Comparison of ENCODE assay signal across 8 mouse cellular contexts in genomic region chr4:151860441-151861331, GRCm38 (mm10). TPM values are rescaled to one million over a fixed set of nuclear protein-coding genes. Genes with fewer than 3 reads are reported as not detected.
DNase-seq lines count a peak whose midpoint lies in the region; ATAC-seq lines count a peak whose summit lies in the region.

No protein-coding gene starts in this region.

- H3K27ac ChIP-seq in forebrain, embryonic 10.5 days = peak overlapping the region; percentile 92
- peak overlapping the region; percentile 90 for H3K27ac ChIP-seq in midbrain, embryonic 10.5 days (replicated peaks)

- H3K36me3 ChIP-seq in forebrain, embryonic 10.5 days (replicated peaks) = peaks cover 11% of the 10 kb centered on the region
- peaks cover 16% of the 10 kb centered on the region for H3K36me3 ChIP-seq in midbrain, embryonic 10.5 days

- H3K27me3 ChIP-seq in forebrain, embryonic 10.5 days (ENCODE audit: poor library complexity, severe bottlenecking) = no peaks in the 10 kb centered on the region
- no peaks in the 10 kb centered on the region for H3K27me3 ChIP-seq in midbrain, embryonic 10.5 days (ENCODE audit: low read depth, poor library complexity, severe bottlenecking)

- peak overlapping the region; percentile 83 for H3K4me3 ChIP-seq in forebrain, embryonic 10.5 days
- H3K4me3 ChIP-seq in midbrain, embryonic 10.5 days = peak overlapping the region; percentile 83

- peaks cover 28% of the 10 kb centered on the region for H3K4me1 ChIP-seq in forebrain, embryonic 10.5 days
- peaks cover 26% of the 10 kb centered on the region for H3K4me1 ChIP-seq in midbrain, embryonic 10.5 days

- WGBS in forebrain, embryonic 10.5 days = 3% methylated on average over 59 of the region's 63 CpGs
- 2% methylated on average over 62 of the region's 63 CpGs for WGBS in midbrain, embryonic 10.5 days

- H3K9me3 ChIP-seq in forebrain, embryonic 10.5 days = no peaks in the 10 kb centered on the region
- H3K9me3 ChIP-seq in midbrain, embryonic 10.5 days (replicated peaks) = no peaks in the 10 kb centered on the region

- intact Hi-C loops in heart, postnatal 25 days (cut with DNase I) = loop anchor here (5.0 kb wide), 1 partner anchor 72 kb away; the partner anchor contains the start of gene Dnajc11
- intact Hi-C loops in left cerebral cortex, postnatal 14 days (cut with DNase I) = no loop called here

- peak; percentile 61 for DNase-seq in CD4-positive, CD25-positive, alpha-beta regulatory T cell, adult 2 months (ENCODE audit: low read depth, low spot score)
- peak; percentile 23 for DNase-seq in adrenal gland, postnatal 25 days
- peak; percentile 30 for DNase-seq in forebrain, embryonic 10.5 days (ENCODE audit: extremely low spot score, low spot score)
- DNase-seq in heart, postnatal 25 days (ENCODE audit: low spot score) = peak; percentile 4
- peak; percentile 10 to 13 for DNase-seq in left cerebral cortex, postnatal 14 days (ENCODE audit: low spot score in 2 of 2)
- DNase-seq in midbrain, embryonic 10.5 days (ENCODE audit: low spot score) = peak; percentile 38
- DNase-seq in spleen, postnatal 4 days (ENCODE audit: low spot score in 2 of 2) = peak; percentile 43 to 77

- ATAC-seq in CD4-positive, CD25-positive, alpha-beta regulatory T cell, adult 4 months = no peak

RNA-seq across cellular contexts. Expression of gene Camta1, which starts 1.0 kb away (rescaled TPM):
- polyA plus RNA-seq in CD4-positive, CD25-positive, alpha-beta regulatory T cell, adult 4 months (2017; shearing (Covaris generic)) = 10 to 100 TPM; 32.6 to 41.5 TPM
- 15.0 and 37.3 TPM in 2 replicates for total RNA-seq in adrenal gland, postnatal 25 days (2021)
- polyA plus RNA-seq in forebrain, embryonic 10.5 days (2016; fragmentation: Nextera tagmentation; extraction: Ambion mirVana) = 122 and 131 TPM in 2 replicates
- total RNA-seq in heart, postnatal 25 days (2021) = 100 to 1,000 TPM; 234 to 244 TPM
- 100 to 1,000 TPM; 194 to 203 TPM for total RNA-seq in left cerebral cortex, postnatal 14 days (2021)
- polyA plus RNA-seq in midbrain, embryonic 10.5 days (2016; fragmentation: Nextera tagmentation; extraction: Ambion mirVana) = 137 and 141 TPM in 2 replicates

Comparison
In these comparisons a context has a peak if more than half of its experiments do, and no peak if none do; other contexts are left out.
1. DNase-seq: peak in every context shown above with its lines; median percentile 61 in CD4-positive, CD25-positive, alpha-beta regulatory T cell, adult 2 months; 60 in spleen, postnatal 4 days; 38 in midbrain, embryonic 10.5 days; 30 in forebrain, embryonic 10.5 days; 23 in adrenal gland, postnatal 25 days; 12 in left cerebral cortex, postnatal 14 days; 4 in heart, postnatal 25 days.